Mouse (Mus musculus): Measurements from ENCODE around the gene Lgals4. TPM values are rescaled to one million over a fixed set of nuclear protein-coding genes. Genes with fewer than 3 reads are reported as not detected.

Gene Lgals4
- polyA plus RNA-seq, 1 experiment from 2014 or later: 3.7 TPM

DNA sequence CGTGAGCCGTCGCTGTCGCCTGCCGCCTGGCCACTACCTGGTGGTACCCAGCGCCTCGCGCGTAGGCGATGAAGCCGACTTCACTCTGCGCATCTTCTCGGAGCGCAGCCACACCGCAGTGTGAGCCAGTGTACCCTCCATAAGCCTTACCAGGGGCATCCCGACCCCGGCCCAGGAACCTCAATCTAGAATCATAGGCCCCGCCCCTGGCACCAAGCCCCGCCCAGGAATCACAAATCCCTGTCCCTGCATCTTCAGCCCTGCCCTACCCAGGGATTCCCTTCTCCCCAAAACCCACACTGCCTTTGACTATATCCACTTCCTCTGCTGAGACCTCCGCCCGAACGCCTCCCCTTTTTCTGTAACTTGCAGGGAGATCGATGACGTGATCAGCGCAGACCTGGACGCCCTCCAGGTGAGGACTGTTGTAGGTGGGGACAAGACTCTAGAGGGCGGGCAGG is 55.1 kb downstream of the Lgals4 start:
- no peak for TF ChIP-seq CTCF (IDR thresholded peaks at IDR 0.05; ENCODE audit: low read depth)
- H3K36me3 ChIP-seq (ENCODE audit: insufficient read depth): peaks cover 27% of the 10 kb centered on the region
- ATAC-seq (ENCODE audit: insufficient read depth): no peak
- H3K27ac ChIP-seq (ENCODE audit: low read depth): no peak overlapping the region
- peaks cover 4% of the 10 kb centered on the region; the same call in 1 of the 2 replicates for H3K4me1 ChIP-seq (ENCODE audit: insufficient read depth)
- no peaks in the 10 kb centered on the region for H3K9me3 ChIP-seq (ENCODE audit: low read depth, low read length)
- peak overlapping the region; percentile 28 for H3K4me3 ChIP-seq (ENCODE audit: low read depth, low read length)
- peak; percentile 15 for DNase-seq
- peak overlapping the region; percentile 36 for H3K9ac ChIP-seq
- H3K4me2 ChIP-seq: peak overlapping the region; percentile 65
- WGBS: 2% methylated on average over 27 of the region's 27 CpGs
- H3K27me3 ChIP-seq (ENCODE audit: insufficient read depth, low read length): peaks cover 30% of the 10 kb centered on the region

Other genes with a start within 250 kb of the Lgals4 start
- gene Samd4b, start 235.7 kb upstream of the Lgals4 start, polyA plus RNA-seq (2014; fragmentation: Nextera tagmentation; extraction: Ambion mirVana): 27.9 and 34.0 TPM in 2 replicates
- gene Pak4, start 235.7 kb upstream of the Lgals4 start, polyA plus RNA-seq (2014; fragmentation: Nextera tagmentation; extraction: Ambion mirVana): 46.2 and 52.5 TPM in 2 replicates
- gene Acp7, start 202.5 kb upstream of the Lgals4 start, polyA plus RNA-seq (2014; fragmentation: Nextera tagmentation; extraction: Ambion mirVana): not detected in 2 replicates
- 6.8 and 6.9 TPM in 2 replicates for gene Fbxo27, start 141.0 kb upstream of the Lgals4 start, polyA plus RNA-seq (2014; fragmentation: Nextera tagmentation; extraction: Ambion mirVana)
- 13.6 and 15.8 TPM in 2 replicates for gene Fbxo17, start 117.0 kb upstream of the Lgals4 start, polyA plus RNA-seq (2014; fragmentation: Nextera tagmentation; extraction: Ambion mirVana)
- 131 and 132 TPM in 2 replicates for gene Mrps12, start 92.0 kb upstream of the Lgals4 start, polyA plus RNA-seq (2014; fragmentation: Nextera tagmentation; extraction: Ambion mirVana)
- gene Sars2, start 91.9 kb upstream of the Lgals4 start, polyA plus RNA-seq (2014; fragmentation: Nextera tagmentation; extraction: Ambion mirVana): 27.9 and 31.4 TPM in 2 replicates
- gene Ccer2, start 77.7 kb upstream of the Lgals4 start, polyA plus RNA-seq (2014; fragmentation: Nextera tagmentation; extraction: Ambion mirVana): not detected in 2 replicates
- 54.0 and 59.6 TPM in 2 replicates for gene Sirt2, start 67.1 kb upstream of the Lgals4 start, polyA plus RNA-seq (2014; fragmentation: Nextera tagmentation; extraction: Ambion mirVana)
- 31.8 and 37.4 TPM in 2 replicates for gene Nfkbib, start 66.3 kb upstream of the Lgals4 start, polyA plus RNA-seq (2014; fragmentation: Nextera tagmentation; extraction: Ambion mirVana)
- gene Rinl, start 44.9 kb upstream of the Lgals4 start, polyA plus RNA-seq (2014; fragmentation: Nextera tagmentation; extraction: Ambion mirVana): 6.8 and 6.9 TPM in 2 replicates
- 254 and 255 TPM in 2 replicates for gene Hnrnpl, start 25.3 kb upstream of the Lgals4 start, polyA plus RNA-seq (2014; fragmentation: Nextera tagmentation; extraction: Ambion mirVana)
- 127 and 133 TPM in 2 replicates for gene Ech1, start 8.6 kb upstream of the Lgals4 start, polyA plus RNA-seq (2014; fragmentation: Nextera tagmentation; extraction: Ambion mirVana)
- 1.0 and 1.7 TPM in 2 replicates for gene Lgals7, start 30.0 kb downstream of the Lgals4 start, polyA plus RNA-seq (2014; fragmentation: Nextera tagmentation; extraction: Ambion mirVana)
- 0.42 and 0.61 TPM in 2 replicates for gene Capn12, start 47.6 kb downstream of the Lgals4 start, polyA plus RNA-seq (2014; fragmentation: Nextera tagmentation; extraction: Ambion mirVana)
- 266 and 270 TPM in 2 replicates for gene Actn4, start 128.5 kb downstream of the Lgals4 start, polyA plus RNA-seq (2014; fragmentation: Nextera tagmentation; extraction: Ambion mirVana)
- 392 and 398 TPM in 2 replicates for gene Eif3k, start 148.0 kb downstream of the Lgals4 start, polyA plus RNA-seq (2014; fragmentation: Nextera tagmentation; extraction: Ambion mirVana)
- 8.5 and 10.7 TPM in 2 replicates for gene Map4k1, start 148.2 kb downstream of the Lgals4 start, polyA plus RNA-seq (2014; fragmentation: Nextera tagmentation; extraction: Ambion mirVana)